Mouse (Mus musculus): ENCODE measurements at regions not wholly inside any gene's neighbourhood (a gene's known extent, or its start where the extent isn't known, plus 50 kb on each side); places are given as distances from the start of the nearest gene placed in this dataset.

DNA sequence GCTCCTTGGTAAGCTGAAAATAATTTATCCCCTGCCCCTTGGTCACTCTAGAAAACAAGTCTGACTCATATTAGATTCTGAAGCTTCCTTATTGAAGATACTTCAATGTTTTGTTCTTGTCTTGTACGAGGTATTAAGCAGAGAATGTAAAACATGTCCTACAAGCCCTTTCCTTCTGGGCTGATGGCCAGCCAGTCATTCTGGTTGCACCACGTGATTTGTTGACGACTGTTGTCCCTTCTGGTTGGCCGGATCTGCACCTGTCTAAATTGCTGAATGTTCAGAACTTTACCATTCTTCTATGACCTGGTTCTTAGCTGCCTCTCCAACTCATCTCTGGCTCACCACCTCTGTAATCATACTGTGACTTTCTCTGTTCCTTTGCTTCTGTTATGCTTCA is 220.9 kb upstream of the Prdm1 start:
- no peak for ATAC-seq (ENCODE audit: insufficient number of reproducible peaks, low FRiP score, low TSS enrichment)

DNA sequence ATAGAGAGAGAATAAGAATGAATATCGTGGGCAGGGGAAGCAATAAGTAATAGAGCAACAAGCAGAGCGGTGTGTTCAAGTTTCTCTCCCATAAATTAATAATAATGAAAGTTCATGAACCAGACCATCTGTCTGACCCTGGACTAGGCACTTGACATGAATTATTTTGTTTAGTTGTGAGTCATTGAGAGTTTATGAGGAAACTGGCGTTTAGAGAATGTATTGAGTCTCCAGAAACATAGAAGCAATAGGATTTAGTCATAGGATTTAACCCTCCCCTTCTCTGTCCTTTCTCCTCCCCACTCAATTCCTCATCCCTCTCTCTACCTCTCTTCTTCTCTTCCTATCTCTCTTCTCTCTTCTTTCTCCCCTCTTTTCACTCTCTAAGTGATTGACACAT is 219.1 kb upstream of the Prdm1 start:
- ATAC-seq (ENCODE audit: insufficient number of reproducible peaks, low FRiP score, low TSS enrichment) = no peak

DNA sequence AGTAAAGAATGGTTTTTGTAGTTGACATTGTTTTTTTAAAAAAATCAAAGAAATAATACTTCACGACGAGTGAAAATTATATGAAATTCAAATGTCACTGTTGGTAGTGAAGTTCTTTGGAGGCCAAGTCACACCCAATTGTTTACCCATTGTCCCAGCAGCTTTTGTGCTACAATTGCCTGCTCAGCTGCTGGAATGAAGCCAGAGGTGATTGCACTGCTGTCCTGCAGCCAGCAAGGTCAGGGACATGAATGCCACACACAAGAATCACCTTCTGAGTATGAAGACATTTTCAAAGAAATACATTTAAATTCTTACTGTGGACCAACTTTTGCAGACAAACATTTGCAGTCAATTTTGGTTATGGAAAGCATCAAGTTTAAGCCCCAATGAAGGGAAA is 215.9 kb upstream of the Prdm1 start:
- no peak for ATAC-seq (ENCODE audit: insufficient number of reproducible peaks, low FRiP score, low TSS enrichment)

DNA sequence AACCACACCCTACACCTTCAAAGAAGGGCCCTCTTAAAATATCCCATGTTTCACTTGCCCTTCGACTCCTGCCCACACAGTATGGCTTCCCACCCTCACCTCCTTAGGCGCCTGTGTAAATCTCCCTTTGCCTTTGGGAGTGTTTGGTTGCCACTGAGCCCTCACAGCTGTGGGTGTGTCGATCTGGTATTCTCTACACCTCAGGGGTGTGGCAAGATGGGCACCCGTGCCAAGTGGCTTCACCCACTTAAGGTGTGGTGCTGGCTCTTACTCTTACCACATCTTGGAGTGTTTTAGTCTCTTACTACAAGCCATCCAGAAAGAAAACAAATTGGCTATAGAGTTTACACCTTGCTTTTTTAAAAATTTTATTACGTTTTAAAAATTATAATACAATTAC is 205.3 kb upstream of the Prdm1 start:
- no peak for ATAC-seq (ENCODE audit: insufficient number of reproducible peaks, low FRiP score, low TSS enrichment)

DNA sequence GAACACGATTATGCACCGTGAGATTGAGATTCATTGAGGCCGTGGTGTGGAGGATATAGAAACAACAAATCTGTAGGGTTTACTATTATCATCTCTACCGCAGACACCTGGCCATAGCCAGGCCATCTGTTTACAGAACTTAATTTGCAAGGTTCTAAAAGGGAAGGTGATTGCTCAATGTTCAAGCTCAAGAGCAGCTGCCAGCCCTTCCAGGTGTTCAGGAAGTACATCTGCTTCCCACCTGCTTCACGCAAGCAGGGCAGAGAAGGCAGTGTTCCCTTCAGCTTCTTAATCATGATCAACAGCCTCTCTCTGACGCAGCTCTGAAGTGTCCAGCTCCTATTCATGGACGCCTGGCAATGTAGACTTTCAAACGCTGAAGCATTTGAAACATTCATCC is 202.4 kb upstream of the Prdm1 start:
- ATAC-seq (ENCODE audit: insufficient number of reproducible peaks, low FRiP score, low TSS enrichment) = no peak

DNA sequence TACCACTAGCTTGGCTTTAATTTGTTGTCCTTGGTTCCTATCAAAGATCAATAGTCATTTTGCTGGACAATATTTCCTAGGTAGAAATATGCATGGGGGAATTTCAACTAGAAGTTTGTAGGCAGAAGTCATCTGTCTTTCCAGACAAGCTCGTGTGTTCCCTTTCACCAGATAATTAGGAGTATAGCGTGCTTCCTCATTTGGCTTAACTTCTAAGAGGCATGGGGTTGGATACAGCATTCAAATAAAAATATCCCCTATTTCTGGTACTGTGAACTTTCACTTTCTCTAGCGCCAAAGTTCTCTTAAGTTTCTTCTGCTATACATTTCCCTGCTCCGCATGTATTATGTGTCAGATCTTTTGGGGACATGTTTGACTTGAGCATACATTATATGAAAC is 200.7 kb upstream of the Prdm1 start:
- no peak for ATAC-seq (ENCODE audit: insufficient number of reproducible peaks, low FRiP score, low TSS enrichment)

DNA sequence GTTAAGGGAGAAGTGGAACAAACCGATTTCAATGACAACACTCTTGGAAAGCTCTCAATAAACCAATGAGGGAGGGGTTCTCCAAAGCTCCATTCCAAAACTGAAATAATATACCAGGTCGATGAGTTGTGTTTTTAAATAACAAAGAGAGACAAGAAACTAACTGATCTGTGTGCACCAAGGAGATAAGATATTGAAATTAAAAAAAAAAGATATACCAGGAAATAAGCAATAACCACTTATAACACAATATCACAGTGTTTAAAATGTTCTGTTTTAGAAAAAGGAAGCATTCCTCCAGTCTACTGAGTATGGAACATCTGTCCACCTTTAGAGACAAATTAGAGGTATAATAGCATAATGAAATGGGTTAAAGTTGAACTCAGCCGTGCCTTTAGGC is 196.3 kb upstream of the Prdm1 start:
- ATAC-seq (ENCODE audit: insufficient number of reproducible peaks, low FRiP score, low TSS enrichment) = no peak

- ATAC-seq (ENCODE audit: insufficient number of reproducible peaks, low FRiP score, low TSS enrichment) = no peak
Measured at GRCm38 (mm10) chr10:44723845-44724244, 195.5 kb upstream of the Prdm1 start.

GRCm38 (mm10) chr10:44723321-44723720 is 195.0 kb upstream of the Prdm1 start:
- ATAC-seq (ENCODE audit: insufficient number of reproducible peaks, low FRiP score, low TSS enrichment) = no peak

GRCm38 (mm10) chr10:44721670-44722069 is 193.4 kb upstream of the Prdm1 start:
- no peak for ATAC-seq (ENCODE audit: insufficient number of reproducible peaks, low FRiP score, low TSS enrichment)

- ATAC-seq (ENCODE audit: insufficient number of reproducible peaks, low FRiP score, low TSS enrichment) = no peak
Measured at GRCm38 (mm10) chr10:44716612-44717011, 188.3 kb upstream of the Prdm1 start.

- no peak for ATAC-seq (ENCODE audit: insufficient number of reproducible peaks, low FRiP score, low TSS enrichment)
Measured at GRCm38 (mm10) chr10:44715902-44716301, 187.6 kb upstream of the Prdm1 start.

GRCm38 (mm10) chr10:44708830-44709229 is 180.5 kb upstream of the Prdm1 start:
- ATAC-seq (ENCODE audit: insufficient number of reproducible peaks, low FRiP score, low TSS enrichment) = no peak

DNA sequence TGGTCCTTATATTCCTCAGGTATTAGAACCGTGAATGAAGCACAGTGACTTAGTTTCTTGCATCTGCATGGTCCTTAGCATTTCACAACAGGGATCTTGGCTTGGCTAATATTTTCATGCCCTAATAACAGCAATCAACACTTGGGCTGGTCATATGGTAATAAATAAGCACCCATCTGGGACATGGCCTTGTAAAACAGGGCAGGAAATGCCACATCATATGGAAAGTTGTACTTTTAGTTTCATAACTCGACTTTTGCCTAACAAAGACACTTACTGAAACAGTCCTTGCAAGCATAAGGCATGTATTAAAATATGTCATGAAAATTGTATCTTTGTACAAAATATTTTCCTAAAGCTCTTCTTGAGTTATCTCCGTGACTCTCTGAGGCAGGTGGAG is 175.8 kb upstream of the Prdm1 start:
- ATAC-seq (ENCODE audit: insufficient number of reproducible peaks, low FRiP score, low TSS enrichment) = no peak

DNA sequence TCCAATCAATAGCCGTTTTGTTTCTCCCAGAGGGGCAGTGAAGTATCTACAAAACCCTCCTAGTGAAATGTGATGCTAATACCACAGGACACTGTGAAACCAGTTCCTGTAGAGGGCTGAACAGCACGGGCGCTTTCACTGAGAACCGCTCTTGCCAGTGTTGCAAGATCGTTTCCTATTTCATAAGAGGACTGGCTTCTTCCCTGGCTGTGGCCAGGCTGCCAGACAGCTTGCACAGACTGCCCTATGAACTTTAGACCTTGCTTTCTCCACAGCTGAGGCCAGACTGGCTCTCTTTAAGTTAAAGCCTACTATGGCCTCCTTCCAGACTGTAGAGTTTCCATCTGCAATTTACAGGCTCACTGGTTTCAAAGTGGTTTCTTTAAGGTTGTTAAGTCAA is 173.8 kb upstream of the Prdm1 start:
- no peak for ATAC-seq (ENCODE audit: insufficient number of reproducible peaks, low FRiP score, low TSS enrichment)

DNA sequence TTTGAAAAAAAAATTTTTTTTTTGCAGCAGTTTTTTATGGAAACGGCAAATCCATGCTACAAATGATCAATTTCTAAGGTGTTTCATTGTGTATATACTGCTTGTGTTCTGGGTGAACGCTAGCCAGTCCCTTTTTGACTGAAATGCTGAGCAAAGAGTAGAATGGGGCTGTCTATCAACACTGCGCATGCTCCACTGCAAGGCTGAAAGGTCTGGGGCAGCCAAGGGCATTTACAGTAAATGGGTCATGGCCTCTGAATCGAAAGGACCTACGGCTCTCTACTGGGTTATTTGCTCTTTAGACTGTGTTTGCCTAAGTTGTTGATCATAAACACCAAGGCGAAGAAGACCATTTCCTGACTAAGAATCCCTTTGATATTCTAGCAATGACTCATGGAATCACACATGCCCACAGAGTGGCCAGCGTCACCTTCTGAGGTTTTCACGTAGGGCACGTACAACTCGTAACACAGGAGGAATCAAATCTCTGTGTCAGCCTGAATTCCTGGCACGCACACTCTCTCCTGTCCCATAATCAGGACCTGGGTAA is 171.8 kb upstream of the Prdm1 start:
- ATAC-seq (ENCODE audit: insufficient number of reproducible peaks, low FRiP score, low TSS enrichment) = no peak

DNA sequence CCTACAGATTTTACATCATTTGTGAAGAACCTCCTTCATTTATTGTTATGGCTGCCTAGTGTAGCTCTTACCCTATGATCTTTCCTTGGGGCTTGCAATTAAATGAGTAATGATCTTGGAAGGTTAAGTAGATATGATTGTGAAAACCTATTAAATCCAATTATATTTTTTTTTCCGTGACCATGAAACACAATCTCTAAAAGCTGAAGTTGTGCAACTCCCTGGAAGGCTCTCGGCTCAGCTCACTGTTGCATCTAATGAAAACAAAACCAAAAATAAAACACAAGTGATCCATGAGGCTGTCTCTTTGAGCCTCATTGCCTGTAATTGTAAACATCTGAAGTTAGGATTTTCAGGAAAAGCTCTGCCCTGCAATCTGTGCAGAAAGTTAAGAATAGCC is 169.7 kb upstream of the Prdm1 start:
- ATAC-seq (ENCODE audit: insufficient number of reproducible peaks, low FRiP score, low TSS enrichment) = no peak

DNA sequence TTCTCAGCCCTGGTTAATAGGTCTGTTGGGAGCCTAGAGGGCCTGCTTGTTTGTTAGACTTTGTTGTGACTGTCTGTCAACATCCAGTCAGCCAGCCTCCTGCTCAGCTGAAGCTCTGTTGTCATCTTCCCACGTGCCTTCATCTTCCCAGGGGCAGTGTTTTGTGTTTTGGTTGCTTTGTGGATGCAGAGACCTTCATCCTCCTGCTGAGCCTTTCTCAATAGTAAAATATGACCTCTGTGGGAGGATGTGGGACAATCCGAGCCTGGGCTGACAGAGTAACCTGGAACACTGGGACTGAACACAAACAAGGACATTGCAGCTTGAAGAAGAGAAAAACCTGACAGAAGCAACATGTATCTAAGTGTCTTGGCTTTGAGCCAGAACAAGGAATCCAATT is 168.7 kb upstream of the Prdm1 start:
- no peak for ATAC-seq (ENCODE audit: insufficient number of reproducible peaks, low FRiP score, low TSS enrichment)

- no peak for ATAC-seq (ENCODE audit: insufficient number of reproducible peaks, low FRiP score, low TSS enrichment)
Measured at GRCm38 (mm10) chr10:44691590-44692327, 163.5 kb upstream of the Prdm1 start.

DNA sequence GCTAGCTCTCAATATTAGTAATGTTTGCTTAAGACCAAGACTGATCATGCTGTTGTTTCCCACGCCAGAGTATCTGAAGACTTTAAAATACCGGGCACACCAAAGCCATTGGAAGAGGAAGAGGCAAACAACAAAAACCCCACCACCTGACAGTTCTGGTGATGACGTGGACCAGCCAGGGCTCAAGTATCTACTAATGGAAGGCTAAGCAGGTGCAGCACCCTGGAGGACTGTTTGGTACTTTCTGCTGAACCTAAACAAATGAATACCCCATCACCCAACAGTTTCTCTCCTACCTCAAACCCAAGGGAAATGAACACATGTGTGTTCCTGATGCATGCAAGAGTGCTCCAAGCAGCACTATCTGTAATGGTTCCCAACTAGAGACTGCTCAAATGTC is 160.3 kb upstream of the Prdm1 start:
- no peak for ATAC-seq (ENCODE audit: insufficient number of reproducible peaks, low FRiP score, low TSS enrichment)

DNA sequence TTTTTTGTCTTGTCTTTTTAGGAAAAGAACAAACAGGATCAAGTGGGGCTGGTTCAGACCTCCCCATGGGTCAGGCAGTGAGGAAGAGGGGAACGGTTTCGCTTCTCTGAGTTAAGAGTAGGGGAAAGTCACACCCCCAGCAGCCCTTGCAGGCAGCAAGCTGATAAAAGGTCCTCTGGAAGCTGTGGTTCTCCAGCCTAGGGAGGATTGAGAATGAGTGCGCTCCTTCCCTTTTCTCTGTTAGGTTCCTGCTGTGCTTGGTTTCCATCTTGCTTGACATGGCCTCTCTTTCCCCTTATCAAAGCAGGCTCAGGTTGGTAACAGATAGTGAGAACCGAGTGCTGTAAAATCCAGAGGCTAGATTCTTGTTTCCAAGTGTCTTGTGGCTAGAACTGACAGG is 157.8 kb upstream of the Prdm1 start:
- ATAC-seq (ENCODE audit: insufficient number of reproducible peaks, low FRiP score, low TSS enrichment) = no peak

GRCm38 (mm10) chr10:44685215-44685614 is 156.9 kb upstream of the Prdm1 start:
- ATAC-seq (ENCODE audit: insufficient number of reproducible peaks, low FRiP score, low TSS enrichment) = no peak

DNA sequence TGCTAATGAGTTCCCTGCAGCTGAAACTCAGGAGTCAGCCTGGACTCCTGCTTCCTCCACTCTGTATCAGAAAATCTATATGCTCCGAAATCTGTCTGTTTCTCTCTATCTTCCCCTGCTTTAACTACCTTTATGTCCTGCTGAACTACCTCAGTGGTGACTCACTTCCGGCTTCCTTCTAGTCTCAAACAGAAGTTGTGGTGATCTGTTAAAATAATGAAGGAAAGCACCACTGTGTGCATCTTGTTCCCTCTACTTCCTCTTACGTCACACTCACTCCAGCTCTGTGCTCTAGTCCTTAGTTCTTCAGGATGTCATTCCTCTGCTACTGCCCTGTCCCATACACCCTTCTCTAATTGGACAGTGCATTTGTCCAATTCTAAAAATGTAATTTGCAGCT is 148.2 kb upstream of the Prdm1 start:
- no peak for ATAC-seq (ENCODE audit: insufficient number of reproducible peaks, low FRiP score, low TSS enrichment)
